Mouse (Mus musculus): ENCODE measurements at regions not wholly inside any gene's neighbourhood (a gene's known extent, or its start where the extent isn't known, plus 50 kb on each side); places are given as distances from the start of the nearest gene placed in this dataset.

GRCm38 (mm10) chr6:148572201-148572600 lies 128.0 kb upstream of the Tmtc1 start:
- Histone ChIP-seq H3K9ac (replicated peaks; ENCODE audit: low read depth, low read length) (no peak overlapping the region), H3K4me1 (ENCODE audit: control insufficient read depth, insufficient read depth) (0 out of 2 replicates have a peak, but pooled peaks cover 5% of the 10 kb centered on the region), H3K27me3 (ENCODE audit: control insufficient read depth, insufficient read depth, low read length) (no peaks in the 10 kb centered on the region), H3K4me3 (ENCODE audit: low read depth, low read length) (no peak overlapping the region), H3K9me3 (replicated peaks; ENCODE audit: control insufficient read depth, low read length) (no peaks in the 10 kb centered on the region), H3K4me2 (ENCODE audit: low read depth, low read length) (no peak overlapping the region), H3K36me3 (replicated peaks; ENCODE audit: control insufficient read depth, insufficient read depth, low read length) (no peaks in the 10 kb centered on the region), H3K27ac (ENCODE audit: low read depth) (no peak overlapping the region)
- ATAC-seq (ENCODE audit: insufficient read depth, low read depth) (no peak), DNase-seq (ENCODE audit: low spot score) (no peak)
- no peak for TF ChIP-seq CTCF (IDR thresholded peaks at IDR 0.05; ENCODE audit: low read depth)
- TF ChIP-seq EP300 (IDR thresholded peaks at IDR 0.05; ENCODE audit: low read depth) = no peak
- 31% methylated on average over 5 of the region's 5 CpGs for WGBS

GRCm38 (mm10) chr6:148571651-148572050 lies 127.5 kb upstream of the Tmtc1 start:
- WGBS = 48% methylated on average over 3 of the region's 3 CpGs
- H3K4me1 ChIP-seq (ENCODE audit: control insufficient read depth, insufficient read depth) = 0 out of 2 replicates have a peak, but pooled peaks cover 5% of the 10 kb centered on the region
- ATAC-seq (ENCODE audit: insufficient read depth, low read depth) = no peak

DNA sequence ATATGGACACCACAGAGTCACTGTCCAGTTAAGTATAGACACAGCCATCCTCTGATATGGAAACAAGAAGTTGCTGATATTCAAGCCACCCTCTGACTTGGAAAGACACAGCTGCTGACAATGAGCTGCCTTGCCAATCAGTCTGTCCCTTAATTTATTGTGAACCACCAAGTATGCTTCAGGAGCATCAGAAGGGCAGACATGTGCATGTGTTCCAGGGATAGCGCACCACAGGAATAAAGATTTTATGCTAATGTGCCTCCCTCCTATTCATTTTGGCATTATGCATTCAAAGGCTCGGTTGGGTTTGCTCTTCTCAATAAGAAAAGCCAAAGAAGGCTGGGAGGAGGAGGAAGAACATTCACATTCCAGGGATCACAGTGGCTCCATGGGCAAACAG lies 120.0 kb upstream of the Tmtc1 start:
- Histone ChIP-seq H3K4me2 (ENCODE audit: low read depth, low read length) (no peak overlapping the region), H3K9me3 (replicated peaks; ENCODE audit: control insufficient read depth, low read length) (no peaks in the 10 kb centered on the region), H3K9ac (replicated peaks; ENCODE audit: low read depth, low read length) (no peak overlapping the region), H3K4me3 (ENCODE audit: low read depth, low read length) (no peak overlapping the region), H3K27me3 (ENCODE audit: control insufficient read depth, insufficient read depth, low read length) (no peaks in the 10 kb centered on the region), H3K4me1 (ENCODE audit: control insufficient read depth, insufficient read depth) (no peaks in the 10 kb centered on the region), H3K27ac (ENCODE audit: low read depth) (no peak overlapping the region), H3K36me3 (replicated peaks; ENCODE audit: control insufficient read depth, insufficient read depth, low read length) (no peaks in the 10 kb centered on the region)
- 83% methylated on average over 2 of the region's 2 CpGs for WGBS
- TF ChIP-seq EP300 (IDR thresholded peaks at IDR 0.05; ENCODE audit: low read depth) (no peak), CTCF (IDR thresholded peaks at IDR 0.05; ENCODE audit: low read depth) (no peak)
- no peak for DNase-seq (ENCODE audit: low spot score)
- no peak for ATAC-seq (ENCODE audit: insufficient read depth, low read depth)

More at GRCm38 (mm10) chr6:148571651-148572050, 127.5 kb upstream of the Tmtc1 start:
- no peak for TF ChIP-seq CTCF (IDR thresholded peaks at IDR 0.05; ENCODE audit: low read depth)
- TF ChIP-seq EP300 (IDR thresholded peaks at IDR 0.05; ENCODE audit: low read depth) = no peak
- Histone ChIP-seq H3K27me3 (ENCODE audit: control insufficient read depth, insufficient read depth, low read length) (no peaks in the 10 kb centered on the region), H3K4me3 (ENCODE audit: low read depth, low read length) (no peak overlapping the region), H3K27ac (ENCODE audit: low read depth) (no peak overlapping the region), H3K4me2 (ENCODE audit: low read depth, low read length) (no peak overlapping the region), H3K9ac (replicated peaks; ENCODE audit: low read depth, low read length) (no peak overlapping the region), H3K36me3 (replicated peaks; ENCODE audit: control insufficient read depth, insufficient read depth, low read length) (no peaks in the 10 kb centered on the region), H3K9me3 (replicated peaks; ENCODE audit: control insufficient read depth, low read length) (no peaks in the 10 kb centered on the region)
- DNase-seq (ENCODE audit: low spot score) = no peak

- no peak for ATAC-seq (ENCODE audit: insufficient read depth, low read depth)
- Histone ChIP-seq H3K4me2 (ENCODE audit: low read depth, low read length) (no peak overlapping the region), H3K36me3 (replicated peaks; ENCODE audit: control insufficient read depth, insufficient read depth, low read length) (no peaks in the 10 kb centered on the region), H3K27ac (ENCODE audit: low read depth) (no peak overlapping the region), H3K4me3 (ENCODE audit: low read depth, low read length) (no peak overlapping the region), H3K4me1 (ENCODE audit: control insufficient read depth, insufficient read depth) (no peaks in the 10 kb centered on the region), H3K27me3 (ENCODE audit: control insufficient read depth, insufficient read depth, low read length) (no peaks in the 10 kb centered on the region), H3K9me3 (replicated peaks; ENCODE audit: control insufficient read depth, low read length) (no peaks in the 10 kb centered on the region), H3K9ac (replicated peaks; ENCODE audit: low read depth, low read length) (no peak overlapping the region)
- 57% methylated on average over 2 of the region's 2 CpGs for WGBS
- TF ChIP-seq CTCF (IDR thresholded peaks at IDR 0.05; ENCODE audit: low read depth) (no peak), EP300 (IDR thresholded peaks at IDR 0.05; ENCODE audit: low read depth) (no peak)
- no peak for DNase-seq (ENCODE audit: low spot score)
These were observed 118.1 kb upstream of the Tmtc1 start for GRCm38 (mm10) chr6:148562206-148562708.

GRCm38 (mm10) chr6:148556484-148556871 lies 112.3 kb upstream of the Tmtc1 start:
- ATAC-seq (ENCODE audit: insufficient read depth, low read depth) (no peak), DNase-seq (ENCODE audit: low spot score) (peak; percentile 31)
- Histone ChIP-seq H3K9me3 (replicated peaks; ENCODE audit: control insufficient read depth, low read length) (no peaks in the 10 kb centered on the region), H3K4me3 (ENCODE audit: low read depth, low read length) (no peak overlapping the region), H3K27ac (ENCODE audit: low read depth) (peak overlapping the region; percentile 79), H3K27me3 (ENCODE audit: control insufficient read depth, insufficient read depth, low read length) (no peaks in the 10 kb centered on the region), H3K4me2 (ENCODE audit: low read depth, low read length) (no peak overlapping the region; the same call in 1 of the 2 replicates), H3K36me3 (replicated peaks; ENCODE audit: control insufficient read depth, insufficient read depth, low read length) (no peaks in the 10 kb centered on the region), H3K9ac (replicated peaks; ENCODE audit: low read depth, low read length) (no peak overlapping the region), H3K4me1 (ENCODE audit: control insufficient read depth, insufficient read depth) (peaks cover 17% of the 10 kb centered on the region)
- no peak for TF ChIP-seq CTCF (IDR thresholded peaks at IDR 0.05; ENCODE audit: low read depth)
- TF ChIP-seq EP300 (IDR thresholded peaks at IDR 0.05; ENCODE audit: low read depth) = no peak
- WGBS = 17% methylated on average over 2 of the region's 2 CpGs
